Mouse (Mus musculus): Measurements from ENCODE around the gene Gca. TPM values are rescaled to one million over a fixed set of nuclear protein-coding genes. Genes with fewer than 3 reads are reported as not detected.

The Gca gene
- polyA plus RNA-seq, 1 experiment from 2014 or later = 18.8 TPM

DNA sequence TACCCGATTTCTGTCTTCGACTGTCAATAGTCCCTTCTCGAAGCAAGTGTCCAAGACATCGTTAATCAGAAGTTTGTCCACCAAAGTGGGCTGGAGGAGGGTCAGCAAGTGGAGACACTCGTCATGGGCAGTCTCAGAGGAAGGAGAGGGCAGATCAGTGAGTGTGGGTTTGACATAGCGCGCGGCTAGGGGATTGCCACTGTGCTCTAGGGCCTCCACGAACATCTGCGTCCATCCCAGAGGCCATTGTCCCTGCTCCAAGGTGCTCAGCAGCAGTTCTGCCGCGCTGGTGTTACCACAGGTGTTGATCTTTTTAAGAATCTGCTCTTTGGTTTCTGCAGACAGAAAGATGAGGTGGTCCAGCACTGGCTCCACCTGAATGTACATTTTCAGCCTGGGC, 18.6 kb upstream of the Gca start:
- no peaks in the 10 kb centered on the region for H3K9me3 ChIP-seq (ENCODE audit: low read length)
- peak overlapping the region; percentile 64 for H3K9ac ChIP-seq (replicated peaks; ENCODE audit: low read length)
- H3K36me3 ChIP-seq (ENCODE audit: insufficient read depth, low read length) = no peaks in the 10 kb centered on the region
- 0 out of 2 replicates have a peak, but pooled peaks cover 5% of the 10 kb centered on the region for H3K4me1 ChIP-seq (ENCODE audit: insufficient read depth, low read length)
- H3K4me2 ChIP-seq (replicated peaks; ENCODE audit: low read depth, low read length) = peak overlapping the region; percentile 56
- no peak overlapping the region for H3K27ac ChIP-seq (ENCODE audit: low read length)
- 34% methylated on average over 12 of the region's 12 CpGs for WGBS
- H3K4me3 ChIP-seq (ENCODE audit: low read length) = peak overlapping the region; percentile 66
- peak; percentile 60 for ATAC-seq (ENCODE audit: low FRiP score, low TSS enrichment)
- H3K27me3 ChIP-seq (ENCODE audit: insufficient read depth, low read length) = no peaks in the 10 kb centered on the region

DNA sequence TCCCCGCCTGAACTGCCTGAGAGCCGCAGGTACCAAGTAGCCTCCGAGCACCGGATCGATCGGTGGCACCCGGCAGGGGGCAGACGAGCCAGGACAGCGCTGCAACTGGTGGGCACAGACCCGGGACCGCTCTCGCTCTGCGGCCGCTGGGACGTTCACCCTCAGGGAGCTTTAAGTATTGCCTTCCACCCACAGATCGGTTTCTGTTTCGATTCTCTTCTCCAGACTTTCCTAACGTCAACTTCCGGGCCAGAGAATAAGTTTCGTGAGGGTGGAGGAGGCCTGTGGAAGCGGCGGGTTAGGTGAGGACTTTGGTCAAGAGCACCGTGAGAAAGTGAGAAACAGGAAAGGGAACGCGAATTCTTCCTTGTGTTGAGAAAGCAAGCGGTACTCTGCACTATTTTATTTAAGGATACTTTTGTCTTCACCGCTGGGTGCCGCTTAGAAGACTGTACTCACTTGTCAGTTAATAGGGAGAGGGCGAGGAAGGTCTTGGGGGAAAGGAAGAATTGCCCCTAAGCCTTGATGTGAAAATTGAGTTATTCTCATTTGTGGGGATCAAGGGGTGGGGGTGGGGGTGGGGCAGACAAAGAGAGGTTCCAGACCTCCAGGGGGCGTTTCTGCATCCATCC, 18.0 kb upstream of the Gca start, which contains the start of gene Ifih1:
Gene Ifih1 (minus strand): TSS at position 242 of the 632 bp plus-strand sequence.
- Histone ChIP-seq H3K9ac (replicated peaks; ENCODE audit: low read length) (peak within 1 kb of the TSS; percentile 64), H3K9me3 (ENCODE audit: low read length) (no peaks in the 10 kb centered on the region), H3K4me1 (ENCODE audit: insufficient read depth, low read length) (0 out of 2 replicates have a peak, but pooled peaks cover 5% of the 10 kb centered on the region), H3K36me3 (ENCODE audit: insufficient read depth, low read length) (no peaks in the 10 kb centered on the region), H3K27ac (ENCODE audit: low read length) (peak within 1 kb of the TSS; percentile 71), H3K4me3 (ENCODE audit: low read length) (peak within 1 kb of the TSS; percentile 66), H3K27me3 (ENCODE audit: insufficient read depth, low read length) (no peaks in the 10 kb centered on the region), H3K4me2 (replicated peaks; ENCODE audit: low read depth, low read length) (peak within 1 kb of the TSS; percentile 56)
- under 1% methylated on average over 30 of the region's 30 CpGs for WGBS
- peak; percentile 96 for ATAC-seq (ENCODE audit: low FRiP score, low TSS enrichment)

DNA sequence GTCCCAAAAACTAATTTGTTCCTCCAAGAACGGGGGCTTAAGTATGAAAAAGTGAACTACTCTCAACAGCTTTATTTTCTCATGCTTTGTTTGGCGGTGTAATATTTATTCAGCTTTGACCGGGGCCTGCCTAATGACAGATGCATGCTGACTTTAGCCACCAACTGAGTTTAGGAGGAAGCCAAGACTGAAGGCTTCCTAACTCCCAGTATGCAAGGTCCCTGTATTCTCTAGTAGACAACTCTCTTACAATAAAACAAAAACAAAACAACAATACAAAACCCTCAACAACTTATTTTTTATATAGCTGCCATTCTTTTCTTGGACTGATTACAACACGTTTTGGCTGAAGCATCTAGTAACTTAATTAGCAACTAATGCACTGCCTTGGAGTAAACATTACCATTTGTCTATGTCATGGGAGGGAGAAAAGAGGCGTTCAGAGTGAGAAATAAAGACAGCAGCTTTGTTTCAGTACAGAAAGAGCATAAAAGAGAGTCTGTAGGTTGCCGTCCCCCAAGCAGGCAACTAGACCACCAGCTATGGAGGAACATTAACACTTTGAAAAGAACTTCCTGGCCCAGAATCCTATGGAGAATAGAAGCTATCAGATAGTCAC, 17.3 kb upstream of the Gca start:
- WGBS = 20% methylated on average over 6 of the region's 6 CpGs
- H3K4me2 ChIP-seq (replicated peaks; ENCODE audit: low read depth, low read length) = peak overlapping the region; percentile 56
- peak; percentile 64 for ATAC-seq (ENCODE audit: low FRiP score, low TSS enrichment)
- H3K27me3 ChIP-seq (ENCODE audit: insufficient read depth, low read length) = no peaks in the 10 kb centered on the region
- no peaks in the 10 kb centered on the region for H3K36me3 ChIP-seq (ENCODE audit: insufficient read depth, low read length)
- H3K9ac ChIP-seq (replicated peaks; ENCODE audit: low read length) = peak overlapping the region; percentile 64; the same call in 1 of the 2 replicates
- H3K27ac ChIP-seq (ENCODE audit: low read length) = peak overlapping the region; percentile 71
- H3K9me3 ChIP-seq (ENCODE audit: low read length) = no peaks in the 10 kb centered on the region
- 0 out of 2 replicates have a peak, but pooled peaks cover 5% of the 10 kb centered on the region for H3K4me1 ChIP-seq (ENCODE audit: insufficient read depth, low read length)
- H3K4me3 ChIP-seq (ENCODE audit: low read length) = peak overlapping the region; percentile 66

DNA sequence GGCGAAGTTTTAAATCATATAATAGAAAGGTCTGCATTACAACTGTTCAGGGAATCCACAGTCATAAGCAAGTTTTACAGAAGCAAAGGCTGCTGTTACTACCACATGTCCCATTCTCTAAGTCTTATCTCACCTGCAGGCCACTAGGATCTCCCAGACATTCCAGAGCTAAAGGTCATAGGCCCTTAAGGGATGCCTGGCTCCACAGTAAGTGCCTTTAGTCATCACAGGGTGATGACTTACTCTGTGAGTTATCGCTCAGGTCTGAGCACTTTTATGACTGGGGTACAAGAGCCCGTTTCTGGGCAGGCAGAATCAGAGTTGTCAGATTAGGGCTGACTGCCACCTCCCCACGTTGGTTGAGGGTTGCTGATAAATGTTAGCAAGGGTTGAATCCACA, 12.2 kb upstream of the Gca start:
- no peak for ATAC-seq (ENCODE audit: low FRiP score, low TSS enrichment)
- 63% methylated on average over 4 of the region's 4 CpGs for WGBS
- Histone ChIP-seq H3K36me3 (ENCODE audit: insufficient read depth, low read length) (no peaks in the 10 kb centered on the region), H3K9me3 (ENCODE audit: low read length) (no peaks in the 10 kb centered on the region), H3K4me1 (ENCODE audit: insufficient read depth, low read length) (0 out of 2 replicates have a peak, but pooled peaks cover 1% of the 10 kb centered on the region), H3K4me2 (replicated peaks; ENCODE audit: low read depth, low read length) (no peak overlapping the region), H3K9ac (replicated peaks; ENCODE audit: low read length) (no peak overlapping the region), H3K27me3 (ENCODE audit: insufficient read depth, low read length) (no peaks in the 10 kb centered on the region), H3K27ac (ENCODE audit: low read length) (no peak overlapping the region), H3K4me3 (ENCODE audit: low read length) (no peak overlapping the region)

DNA sequence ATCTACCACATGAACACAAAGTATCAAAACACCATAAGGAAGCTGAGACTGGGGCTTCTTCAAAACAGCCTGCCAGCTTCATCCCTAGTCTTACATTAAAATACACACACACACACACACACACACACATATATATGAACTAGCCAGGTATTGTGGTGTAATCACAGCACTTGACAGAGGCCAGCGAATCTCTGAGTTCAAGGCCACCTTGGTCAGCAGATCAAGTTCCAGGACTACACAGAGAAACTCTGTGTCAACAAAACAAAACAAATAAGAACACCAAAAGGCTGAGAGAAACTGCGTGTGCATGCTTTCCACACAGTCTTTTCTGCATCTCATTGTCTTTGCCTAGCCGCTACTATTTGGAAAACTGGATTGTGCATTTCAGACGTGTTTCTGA, 11.6 kb upstream of the Gca start:
- 76% methylated on average over 4 of the region's 4 CpGs for WGBS

DNA sequence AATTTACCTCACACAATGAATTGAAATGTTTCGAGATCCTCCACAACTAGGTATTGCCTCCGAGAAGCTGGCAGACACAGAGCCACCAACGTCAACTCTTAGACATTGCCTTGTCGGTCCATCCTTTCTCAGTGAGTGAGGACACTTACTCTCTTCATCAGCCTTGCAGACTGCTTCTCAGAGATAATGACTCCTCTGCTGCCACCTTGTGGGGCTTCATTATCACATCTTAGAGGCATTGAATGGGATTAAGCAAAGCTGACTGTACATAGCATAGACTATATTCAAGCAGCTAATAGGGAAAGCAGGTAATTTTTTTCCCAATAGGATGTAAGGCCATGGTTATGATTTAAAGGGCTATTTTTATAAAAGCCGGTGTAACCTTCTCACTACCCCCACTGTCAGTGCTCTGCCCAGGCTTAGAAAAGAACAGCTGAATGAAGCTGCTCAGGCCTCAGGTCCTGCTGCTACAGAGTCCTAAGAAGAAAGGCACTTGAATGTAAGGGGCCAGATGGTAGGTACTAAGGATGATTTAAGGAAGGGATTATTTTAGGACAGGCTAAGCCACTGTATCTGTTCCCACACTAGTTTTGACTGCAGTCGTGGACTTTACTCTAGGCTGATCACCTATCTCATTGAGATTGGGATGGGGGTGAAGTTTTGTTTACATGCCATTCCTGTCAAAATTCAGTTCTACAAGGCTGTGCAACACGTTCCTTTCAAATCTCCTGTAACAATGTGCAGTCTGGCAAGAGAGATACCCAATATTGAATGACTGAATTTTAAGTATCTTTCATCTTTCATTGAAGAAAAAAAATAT, 9.4 kb upstream of the Gca start:
- H3K4me3 ChIP-seq (ENCODE audit: low read length) = no peak overlapping the region
- H3K27ac ChIP-seq (ENCODE audit: low read length) = no peak overlapping the region
- H3K4me1 ChIP-seq (ENCODE audit: insufficient read depth, low read length) = no peaks in the 10 kb centered on the region
- peak; percentile 84; the same call in 1 of the 2 replicates for ATAC-seq (ENCODE audit: low FRiP score, low TSS enrichment)
- no peaks in the 10 kb centered on the region for H3K36me3 ChIP-seq (ENCODE audit: insufficient read depth, low read length)
- no peak overlapping the region for H3K4me2 ChIP-seq (replicated peaks; ENCODE audit: low read depth, low read length)
- 53% methylated on average over 7 of the region's 7 CpGs for WGBS
- no peaks in the 10 kb centered on the region for H3K27me3 ChIP-seq (ENCODE audit: insufficient read depth, low read length)
- no peaks in the 10 kb centered on the region for H3K9me3 ChIP-seq (ENCODE audit: low read length)
- H3K9ac ChIP-seq (replicated peaks; ENCODE audit: low read length) = no peak overlapping the region

More for the DNA sequence above, 11.6 kb upstream of the Gca start:
- ATAC-seq (ENCODE audit: low FRiP score, low TSS enrichment) = no peak
- Histone ChIP-seq H3K4me2 (replicated peaks; ENCODE audit: low read depth, low read length) (no peak overlapping the region), H3K4me1 (ENCODE audit: insufficient read depth, low read length) (no peaks in the 10 kb centered on the region), H3K27me3 (ENCODE audit: insufficient read depth, low read length) (no peaks in the 10 kb centered on the region), H3K36me3 (ENCODE audit: insufficient read depth, low read length) (no peaks in the 10 kb centered on the region), H3K9me3 (ENCODE audit: low read length) (no peaks in the 10 kb centered on the region), H3K9ac (replicated peaks; ENCODE audit: low read length) (no peak overlapping the region), H3K27ac (ENCODE audit: low read length) (no peak overlapping the region), H3K4me3 (ENCODE audit: low read length) (no peak overlapping the region)

DNA sequence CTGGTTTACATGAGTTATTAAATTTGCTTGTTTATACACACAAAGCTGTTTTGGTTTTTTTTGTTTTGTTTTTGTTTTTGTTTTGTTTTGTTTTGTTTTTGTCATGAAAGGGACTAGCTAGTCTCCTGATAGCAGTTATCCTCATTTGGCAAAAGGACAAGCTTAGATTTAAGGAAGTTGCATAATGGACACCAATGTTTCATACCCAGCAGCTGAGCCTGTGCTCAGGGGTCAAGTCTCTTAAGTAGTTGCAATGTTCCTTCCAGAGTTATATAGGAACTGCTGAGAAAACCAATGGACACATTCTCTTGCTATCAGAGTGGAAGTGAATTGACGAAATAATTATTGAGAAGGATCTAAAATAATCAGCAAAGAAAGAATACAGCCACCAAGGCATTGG, 8.0 kb upstream of the Gca start:
- 89% methylated on average over 1 of the region's 1 CpGs for WGBS
- no peak overlapping the region for H3K9ac ChIP-seq (replicated peaks; ENCODE audit: low read length)
- no peak overlapping the region for H3K4me3 ChIP-seq (ENCODE audit: low read length)
- no peaks in the 10 kb centered on the region for H3K36me3 ChIP-seq (ENCODE audit: insufficient read depth, low read length)
- no peaks in the 10 kb centered on the region for H3K9me3 ChIP-seq (ENCODE audit: low read length)
- H3K4me2 ChIP-seq (replicated peaks; ENCODE audit: low read depth, low read length) = no peak overlapping the region
- ATAC-seq (ENCODE audit: low FRiP score, low TSS enrichment) = no peak
- no peak overlapping the region for H3K27ac ChIP-seq (ENCODE audit: low read length)
- no peaks in the 10 kb centered on the region for H3K4me1 ChIP-seq (ENCODE audit: insufficient read depth, low read length)
- H3K27me3 ChIP-seq (ENCODE audit: insufficient read depth, low read length) = no peaks in the 10 kb centered on the region

DNA sequence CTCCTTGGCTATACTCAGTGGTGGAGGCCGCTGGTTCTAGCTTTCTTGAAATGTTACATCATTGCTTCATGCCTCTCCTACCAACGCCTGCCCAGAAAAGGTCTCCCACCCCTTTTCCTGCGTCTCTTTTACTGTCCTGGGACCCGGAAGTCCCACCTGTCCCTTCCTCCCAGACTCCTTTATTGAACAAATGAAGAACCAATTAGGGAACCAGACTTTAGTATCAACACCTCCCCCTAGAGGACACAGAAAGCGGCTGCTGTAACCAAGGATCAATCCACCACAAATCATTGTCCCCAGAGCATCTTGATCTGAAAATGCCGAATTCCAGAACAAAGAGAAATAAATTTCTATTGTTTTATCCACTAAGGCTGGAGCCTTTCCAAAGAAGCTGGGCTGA, 3.5 kb upstream of the Gca start:
- ATAC-seq (ENCODE audit: low FRiP score, low TSS enrichment) = no peak
- no peaks in the 10 kb centered on the region for H3K36me3 ChIP-seq (ENCODE audit: insufficient read depth, low read length)
- H3K4me2 ChIP-seq (replicated peaks; ENCODE audit: low read depth, low read length) = no peak overlapping the region
- H3K27ac ChIP-seq (ENCODE audit: low read length) = no peak overlapping the region
- no peaks in the 10 kb centered on the region for H3K27me3 ChIP-seq (ENCODE audit: insufficient read depth, low read length)
- no peaks in the 10 kb centered on the region for H3K9me3 ChIP-seq (ENCODE audit: low read length)
- H3K4me3 ChIP-seq (ENCODE audit: low read length) = no peak overlapping the region
- WGBS = 44% methylated on average over 6 of the region's 6 CpGs
- H3K9ac ChIP-seq (replicated peaks; ENCODE audit: low read length) = no peak overlapping the region
- peaks cover 3% of the 10 kb centered on the region; the same call in 1 of the 2 replicates for H3K4me1 ChIP-seq (ENCODE audit: insufficient read depth, low read length)

DNA sequence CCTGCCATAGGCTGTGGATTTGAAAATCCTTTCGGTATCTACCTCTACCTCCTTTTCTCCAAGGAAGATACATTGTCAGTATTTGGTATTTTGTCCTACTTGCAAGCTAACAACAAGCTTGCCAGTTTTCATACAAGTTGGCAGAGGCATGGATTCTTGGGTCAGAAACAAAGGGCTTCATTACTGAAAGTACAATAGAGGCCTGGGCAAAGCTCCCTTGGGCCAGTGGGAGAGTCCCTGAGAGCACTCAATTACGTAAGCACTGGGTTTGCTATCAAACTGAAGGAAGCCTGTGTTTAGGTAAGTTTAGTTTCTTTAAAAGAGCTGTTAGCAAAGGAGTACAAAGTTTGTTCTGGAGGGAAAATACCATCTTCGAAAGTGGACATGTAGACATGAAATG, 1.5 kb upstream of the Gca start:
- Histone ChIP-seq H3K4me3 (ENCODE audit: low read length) (no peak overlapping the region), H3K4me1 (ENCODE audit: insufficient read depth, low read length) (peaks cover 3% of the 10 kb centered on the region; the same call in 1 of the 2 replicates), H3K4me2 (replicated peaks; ENCODE audit: low read depth, low read length) (no peak overlapping the region), H3K27me3 (ENCODE audit: insufficient read depth, low read length) (no peaks in the 10 kb centered on the region), H3K9me3 (ENCODE audit: low read length) (no peaks in the 10 kb centered on the region), H3K9ac (replicated peaks; ENCODE audit: low read length) (no peak overlapping the region), H3K27ac (ENCODE audit: low read length) (no peak overlapping the region), H3K36me3 (ENCODE audit: insufficient read depth, low read length) (no peaks in the 10 kb centered on the region)
- WGBS = 93% methylated on average over 3 of the region's 3 CpGs
- no peak for ATAC-seq (ENCODE audit: low FRiP score, low TSS enrichment)
